Mouse (Mus musculus) cortical plate, adult 2 months (tissue): ENCODE results near the gene Rps17. TPM values are rescaled to one million over a fixed set of nuclear protein-coding genes. Genes with fewer than 3 reads are reported as not detected.

Experiments
- H3K27ac ChIP-seq: fragments of 200-500 bp; 2 replicates; pipeline ENCODE4 v1.5.1; 2012; ENCODE audit warnings: low read length, control low read depth, inconsistent platforms; ENCODE audit not compliant: insufficient read depth
- H3K4me1 ChIP-seq: fragments of 200-500 bp; 2 replicates; pipeline ENCODE4 v1.6.1; 2011; ENCODE audit warnings: low read length; ENCODE audit not compliant: control insufficient read depth, insufficient read depth
- H3K4me3 ChIP-seq: fragments of 200-500 bp; 2 replicates; pipeline ENCODE4 v1.5.1; 2011; ENCODE audit warnings: mild to moderate bottlenecking, low read length, control low read depth; ENCODE audit not compliant: insufficient read depth
- CTCF ChIP-seq: fragments of 200-500 bp; IDR thresholded peaks from 2 replicates; pipeline ENCODE4 v1.5.1; 2011; ENCODE audit warnings: mild to moderate bottlenecking, control low read depth, low read length; ENCODE audit not compliant: insufficient read depth; ENCODE audit errors: extremely low read depth
- POLR2A ChIP-seq: fragments of 200-500 bp; IDR thresholded peaks from 2 replicates; pipeline ENCODE4 v1.6.1; 2011; ENCODE audit warnings: mild to moderate bottlenecking, low read length, control low read depth; ENCODE audit not compliant: insufficient read depth; ENCODE audit errors: extremely low read depth
- polyA plus RNA-seq: library from polyadenylated mRNA; depleted of rRNA; stranded (reverse); fragments of >200 nt; gene quantifications from 2 replicates; pipeline ENCODE4 v1.2.3, GENCODE M21; 2012

The Rps17 gene
- polyA plus RNA-seq, 1 experiment = 862 TPM

- no peak overlapping the region for H3K4me3 ChIP-seq
- H3K27ac ChIP-seq = no peak overlapping the region
- no peak for TF ChIP-seq POLR2A
- no peak for TF ChIP-seq CTCF
- H3K4me1 ChIP-seq = 0 out of 2 replicates have a peak, but pooled peaks cover 1% of the 10 kb centered on the region
Measured at GRCm38 (mm10) chr7:81319749-81320148, 25.3 kb downstream of the Rps17 start.

- no peaks in the 10 kb centered on the region for H3K4me1 ChIP-seq
- TF ChIP-seq CTCF (no peak), POLR2A (no peak)
- H3K27ac ChIP-seq = no peak overlapping the region
- H3K4me3 ChIP-seq = no peak overlapping the region
Measured at GRCm38 (mm10) chr7:81315583-81315982, 29.5 kb downstream of the Rps17 start.

GRCm38 (mm10) chr7:81311581-81311980, 33.5 kb downstream of the Rps17 start:
- no peaks in the 10 kb centered on the region for H3K4me1 ChIP-seq
- no peak for TF ChIP-seq CTCF
- TF ChIP-seq POLR2A = no peak
- H3K4me3 ChIP-seq = no peak overlapping the region
- no peak overlapping the region for H3K27ac ChIP-seq

GRCm38 (mm10) chr7:81311130-81311529, 33.9 kb downstream of the Rps17 start:
- Histone ChIP-seq H3K4me3 (no peak overlapping the region), H3K4me1 (no peaks in the 10 kb centered on the region), H3K27ac (no peak overlapping the region)
- TF ChIP-seq POLR2A (no peak), CTCF (no peak)

- Histone ChIP-seq H3K4me1 (no peaks in the 10 kb centered on the region), H3K4me3 (no peak overlapping the region), H3K27ac (peak overlapping the region; percentile 38; the same call in 1 of the 2 replicates)
- no peak for TF ChIP-seq CTCF
- TF ChIP-seq POLR2A = no peak
Measured at GRCm38 (mm10) chr7:81309247-81309646, 35.8 kb downstream of the Rps17 start.

- H3K27ac ChIP-seq = peak overlapping the region; percentile 81
Measured at GRCm38 (mm10) chr7:81307735-81308134, 37.3 kb downstream of the Rps17 start.

GRCm38 (mm10) chr7:81304675-81305074, 40.4 kb downstream of the Rps17 start:
- Histone ChIP-seq H3K4me3 (no peak overlapping the region), H3K4me1 (no peaks in the 10 kb centered on the region), H3K27ac (peak overlapping the region; percentile 89)
- TF ChIP-seq CTCF (no peak), POLR2A (no peak)

More at GRCm38 (mm10) chr7:81307735-81308134, 37.3 kb downstream of the Rps17 start:
- TF ChIP-seq CTCF = no peak
- no peak for TF ChIP-seq POLR2A
- no peak overlapping the region for H3K4me3 ChIP-seq
- no peaks in the 10 kb centered on the region for H3K4me1 ChIP-seq

- no peak for TF ChIP-seq CTCF
- no peak for TF ChIP-seq POLR2A
- no peak overlapping the region for H3K4me3 ChIP-seq
- peak overlapping the region; percentile 89 for H3K27ac ChIP-seq
- H3K4me1 ChIP-seq = no peaks in the 10 kb centered on the region
Measured at GRCm38 (mm10) chr7:81304100-81304499, 41.0 kb downstream of the Rps17 start.

GRCm38 (mm10) chr7:81303682-81304081, 41.4 kb downstream of the Rps17 start:
- peak; percentile 29; the same call in 1 of the 2 replicates for TF ChIP-seq CTCF
- TF ChIP-seq POLR2A = no peak
- no peaks in the 10 kb centered on the region for H3K4me1 ChIP-seq
- peak overlapping the region; percentile 89 for H3K27ac ChIP-seq
- no peak overlapping the region for H3K4me3 ChIP-seq

GRCm38 (mm10) chr7:81301323-81301722, 43.7 kb downstream of the Rps17 start:
- Histone ChIP-seq H3K4me3 (no peak overlapping the region), H3K4me1 (no peaks in the 10 kb centered on the region), H3K27ac (no peak overlapping the region)
- TF ChIP-seq POLR2A (no peak), CTCF (no peak)
